ENCODE assay signal across 19 mouse cellular contexts in the genomic region with DNA sequence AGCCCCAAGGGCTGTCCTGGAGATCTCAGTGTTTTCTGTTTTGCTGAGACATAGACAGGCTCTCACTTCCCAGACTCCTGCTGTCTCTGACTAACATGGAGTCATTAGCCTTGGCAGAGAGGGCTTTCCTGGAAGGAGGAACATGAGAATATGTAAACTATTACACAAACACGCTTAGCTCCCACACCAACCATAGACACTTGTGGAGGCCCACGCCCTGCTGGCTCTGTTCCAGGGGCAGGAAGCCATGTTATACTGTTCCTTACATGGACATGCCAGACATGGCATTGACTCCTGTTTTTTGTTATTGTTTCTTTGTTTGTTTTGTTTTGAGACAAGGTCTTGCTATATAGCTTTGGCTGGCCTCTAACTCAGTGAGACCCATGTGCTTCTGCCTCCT.
"Had no signal": no experiment of that assay in that cellular context is flagged by ENCODE, and none has a peak within 500 bp of the region (broad histone marks: within the 10 kb centered on the region; RNA-seq: fewer than 3 reads in every experiment).

No protein-coding gene starts in this region.

- H3K27me3 ChIP-seq: kidney, embryonic 15.5 days; limb, embryonic 12.5 days; limb, embryonic 15.5 days had no signal

- H3K4me2 ChIP-seq: kidney, embryonic 15.5 days; limb, embryonic 12.5 days; limb, embryonic 15.5 days; liver, embryonic 11.5 days; midbrain, embryonic 11.5 days had no signal

- DNase-seq: kidney, adult 8-10 months; kidney, postnatal 10 days; kidney, postnatal 36 days; layer of hippocampus, postnatal 36 days; left cerebral cortex, postnatal 4 days; liver, postnatal 0 days; midbrain, embryonic 14.5 days; right cerebral cortex, adult 18-20 months; right cerebral cortex, postnatal 14 days; right cerebral cortex, postnatal 4 days; thymus, postnatal 25 days had no signal

- H3K27ac ChIP-seq: kidney, embryonic 15.5 days; left cerebral cortex, adult 2 months; limb, embryonic 12.5 days; limb, embryonic 15.5 days; liver, embryonic 14.5 days had no signal

- H3K4me3 ChIP-seq: kidney, embryonic 15.5 days; left cerebral cortex, adult 2 months; limb, embryonic 12.5 days; limb, embryonic 15.5 days had no signal

- H3K9me3 ChIP-seq: kidney, embryonic 15.5 days; limb, embryonic 15.5 days had no signal

- H3K36me3 ChIP-seq: kidney, embryonic 15.5 days; limb, embryonic 12.5 days; limb, embryonic 15.5 days had no signal

- H3K4me1 ChIP-seq: kidney, embryonic 15.5 days; limb, embryonic 12.5 days; limb, embryonic 15.5 days had no signal

- ATAC-seq: intestine, postnatal 0 days; liver, postnatal 0 days had no signal

- H3K9ac ChIP-seq: kidney, embryonic 15.5 days; limb, embryonic 12.5 days; limb, embryonic 15.5 days; liver, embryonic 14.5 days; liver, postnatal 0 days had no signal
